Mouse (Mus musculus): ENCODE data around the gene Ldb1. TPM values are rescaled to one million over a fixed set of nuclear protein-coding genes. Genes with fewer than 3 reads are reported as not detected.

Ldb1 gene
- polyA plus RNA-seq, 1 experiment = 65.5 TPM

GRCm38 (mm10) chr19:46032731-46033510 lies 12.1 kb downstream of the Ldb1 start:
- TF ChIP-seq GATA1 (IDR thresholded peaks at IDR 0.05; ENCODE audit: low read length) (no peak), TAL1 (IDR thresholded peaks at IDR 0.05; ENCODE audit: low read length) (no peak)
- H3K4me3 ChIP-seq (replicated peaks) = no peak overlapping the region
- H3K36me3 ChIP-seq (ENCODE audit: control insufficient read depth) = peaks cover 72% of the 10 kb centered on the region
- peaks cover 5% of the 10 kb centered on the region for H3K9me3 ChIP-seq (ENCODE audit: control insufficient read depth, low read length)
- H3K27me3 ChIP-seq (ENCODE audit: control insufficient read depth) = no peaks in the 10 kb centered on the region
- peaks cover 43% of the 10 kb centered on the region for H3K4me1 ChIP-seq (ENCODE audit: control insufficient read depth)

- Histone ChIP-seq H3K27me3 (ENCODE audit: control insufficient read depth) (0 out of 2 replicates have a peak, but pooled peaks cover under 1% of the 10 kb centered on the region), H3K9me3 (ENCODE audit: control insufficient read depth, low read length) (peaks cover 5% of the 10 kb centered on the region), H3K36me3 (ENCODE audit: control insufficient read depth) (peaks cover 65% of the 10 kb centered on the region), H3K4me1 (ENCODE audit: control insufficient read depth) (peaks cover 32% of the 10 kb centered on the region), H3K4me3 (replicated peaks) (no peak overlapping the region)
- no peak for TF ChIP-seq GATA1 (IDR thresholded peaks at IDR 0.05; ENCODE audit: low read length)
- TF ChIP-seq TAL1 (IDR thresholded peaks at IDR 0.05; ENCODE audit: low read length) = no peak
These were observed 13.2 kb downstream of the Ldb1 start for GRCm38 (mm10) chr19:46031689-46032432.

GRCm38 (mm10) chr19:46030196-46030983 lies 14.6 kb downstream of the Ldb1 start:
- Histone ChIP-seq H3K36me3 (ENCODE audit: control insufficient read depth) (peaks cover 50% of the 10 kb centered on the region), H3K27me3 (ENCODE audit: control insufficient read depth) (peaks cover 7% of the 10 kb centered on the region; the same call in 1 of the 2 replicates), H3K4me1 (ENCODE audit: control insufficient read depth) (peaks cover 17% of the 10 kb centered on the region), H3K4me3 (replicated peaks) (no peak overlapping the region), H3K9me3 (ENCODE audit: control insufficient read depth, low read length) (peaks cover 5% of the 10 kb centered on the region)
- TF ChIP-seq TAL1 (IDR thresholded peaks at IDR 0.05; ENCODE audit: low read length) (no peak), GATA1 (IDR thresholded peaks at IDR 0.05; ENCODE audit: low read length) (no peak)

GRCm38 (mm10) chr19:46029652-46030051 lies 15.4 kb downstream of the Ldb1 start:
- H3K4me3 ChIP-seq (replicated peaks) = no peak overlapping the region
- peaks cover 7% of the 10 kb centered on the region; the same call in 1 of the 2 replicates for H3K27me3 ChIP-seq (ENCODE audit: control insufficient read depth)
- peaks cover 43% of the 10 kb centered on the region for H3K36me3 ChIP-seq (ENCODE audit: control insufficient read depth)
- H3K4me1 ChIP-seq (ENCODE audit: control insufficient read depth) = peaks cover 10% of the 10 kb centered on the region
- H3K9me3 ChIP-seq (ENCODE audit: control insufficient read depth, low read length) = peaks cover 5% of the 10 kb centered on the region
- no peak for TF ChIP-seq TAL1 (IDR thresholded peaks at IDR 0.05; ENCODE audit: low read length)
- TF ChIP-seq GATA1 (IDR thresholded peaks at IDR 0.05; ENCODE audit: low read length) = no peak

GRCm38 (mm10) chr19:46028747-46029320 lies 16.2 kb downstream of the Ldb1 start:
- peaks cover 7% of the 10 kb centered on the region; the same call in 1 of the 2 replicates for H3K27me3 ChIP-seq (ENCODE audit: control insufficient read depth)
- no peak for TF ChIP-seq TAL1 (IDR thresholded peaks at IDR 0.05; ENCODE audit: low read length)
- peaks cover 6% of the 10 kb centered on the region for H3K4me1 ChIP-seq (ENCODE audit: control insufficient read depth)
- peaks cover 5% of the 10 kb centered on the region for H3K9me3 ChIP-seq (ENCODE audit: control insufficient read depth, low read length)
- H3K36me3 ChIP-seq (ENCODE audit: control insufficient read depth) = peaks cover 34% of the 10 kb centered on the region
- H3K4me3 ChIP-seq (replicated peaks) = no peak overlapping the region

- Histone ChIP-seq H3K9me3 (ENCODE audit: control insufficient read depth, low read length) (peaks cover 5% of the 10 kb centered on the region), H3K4me3 (replicated peaks) (no peak overlapping the region), H3K4me1 (ENCODE audit: control insufficient read depth) (no peaks in the 10 kb centered on the region; the same call in 1 of the 2 replicates), H3K27me3 (ENCODE audit: control insufficient read depth) (peaks cover 7% of the 10 kb centered on the region; the same call in 1 of the 2 replicates), H3K36me3 (ENCODE audit: control insufficient read depth) (peaks cover 12% of the 10 kb centered on the region)
- no peak for TF ChIP-seq TAL1 (IDR thresholded peaks at IDR 0.05; ENCODE audit: low read length)
- no peak for TF ChIP-seq GATA1 (IDR thresholded peaks at IDR 0.05; ENCODE audit: low read length)
These were observed 18.4 kb downstream of the Ldb1 start for GRCm38 (mm10) chr19:46026567-46026966.

GRCm38 (mm10) chr19:46024959-46025358 lies 20.1 kb downstream of the Ldb1 start:
- Histone ChIP-seq H3K4me1 (ENCODE audit: control insufficient read depth) (no peaks in the 10 kb centered on the region; the same call in 1 of the 2 replicates), H3K36me3 (ENCODE audit: control insufficient read depth) (no peaks in the 10 kb centered on the region; the same call in 1 of the 2 replicates), H3K4me3 (replicated peaks) (no peak overlapping the region), H3K9me3 (ENCODE audit: control insufficient read depth, low read length) (peaks cover 5% of the 10 kb centered on the region), H3K27me3 (ENCODE audit: control insufficient read depth) (peaks cover 7% of the 10 kb centered on the region; the same call in 1 of the 2 replicates)
- TF ChIP-seq GATA1 (IDR thresholded peaks at IDR 0.05; ENCODE audit: low read length) (no peak), TAL1 (IDR thresholded peaks at IDR 0.05; ENCODE audit: low read length) (no peak)

- TF ChIP-seq GATA1 (IDR thresholded peaks at IDR 0.05; ENCODE audit: low read length) (no peak), TAL1 (IDR thresholded peaks at IDR 0.05; ENCODE audit: low read length) (no peak)
These were observed 29.0 kb downstream of the Ldb1 start for GRCm38 (mm10) chr19:46016023-46016422.

More at GRCm38 (mm10) chr19:46016023-46016422, 29.0 kb downstream of the Ldb1 start:
- H3K27me3 ChIP-seq (ENCODE audit: control insufficient read depth) = no peaks in the 10 kb centered on the region
- H3K4me3 ChIP-seq (replicated peaks) = no peak overlapping the region
- H3K4me1 ChIP-seq (ENCODE audit: control insufficient read depth) = no peaks in the 10 kb centered on the region; the same call in 1 of the 2 replicates
- H3K9me3 ChIP-seq (ENCODE audit: control insufficient read depth, low read length) = no peaks in the 10 kb centered on the region
- no peaks in the 10 kb centered on the region for H3K36me3 ChIP-seq (ENCODE audit: control insufficient read depth)

Data from erythroblast, embryonic 14.5 days (primary cell).